Mouse (Mus musculus) megakaryocyte, embryonic 14.5 days (primary cell): ENCODE measurements around the gene Gm6034.

Experiments
- FLI1 ChIP-seq: IDR thresholded peaks from 2 replicates; pipeline ENCODE4 v1.6.1; 2012; ENCODE audit warnings: low read length, inconsistent platforms, mixed read lengths
- GATA1 ChIP-seq: IDR thresholded peaks from 3 replicates; pipeline ENCODE4 v1.6.1; 2012; ENCODE audit warnings: mixed read lengths, low read length, inconsistent platforms, borderline replicate concordance

DNA sequence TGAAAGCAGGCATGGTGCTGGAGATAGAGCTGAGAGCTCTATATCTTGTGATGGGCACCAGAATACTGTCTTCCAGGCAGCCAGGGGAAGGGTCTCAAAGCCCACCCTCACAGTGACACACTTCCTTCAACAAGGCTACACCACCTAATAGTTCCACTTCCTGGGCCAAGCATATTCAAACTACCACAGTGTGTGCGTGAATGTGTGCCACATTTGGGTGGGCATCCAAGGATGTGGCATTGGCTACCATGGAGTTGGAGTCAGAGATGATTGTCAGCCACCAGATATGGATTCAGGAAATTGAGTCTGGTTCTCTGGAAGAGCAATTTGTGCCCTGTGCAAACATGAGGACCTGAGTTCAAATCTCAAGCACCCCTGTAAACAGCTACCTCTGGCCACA lies 21.5 kb upstream of the Gm6034 start:
- TF ChIP-seq GATA1 (no peak), FLI1 (no peak)
